In the genomic region with DNA sequence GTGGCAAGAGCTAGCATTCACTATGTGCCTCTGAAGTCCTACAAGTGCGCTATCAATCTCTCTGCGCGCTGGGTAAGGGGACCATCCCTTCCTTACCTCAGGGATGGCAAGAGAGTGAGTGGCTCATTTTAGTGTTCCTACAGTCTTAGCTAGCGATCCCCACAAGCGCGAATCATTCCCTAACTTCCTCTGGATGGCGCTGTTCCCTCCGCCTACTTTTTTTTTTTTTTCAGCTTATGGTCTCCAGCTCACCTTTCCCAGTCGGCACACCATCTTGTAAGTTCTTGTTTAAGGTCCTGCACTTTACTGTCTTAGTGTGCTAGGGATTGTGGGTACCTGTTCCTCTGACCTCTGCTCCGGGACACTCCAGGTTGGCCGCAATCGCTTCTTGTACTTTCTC, we compare ENCODE assay signal across 29 mouse cellular contexts.
DNase-seq lines count a peak whose midpoint lies in the region; ATAC-seq and TF ChIP-seq lines count a peak whose summit lies in the region.
"Had no signal": no experiment of that assay in that cellular context is flagged by ENCODE, and none has a peak within 500 bp of the region (broad histone marks: within the 10 kb centered on the region; RNA-seq: fewer than 3 reads in every experiment).

No protein-coding gene starts in this region.

- peak; percentile 18; the same call in 1 of the 2 replicates for TF ChIP-seq CTCF in heart, adult 2 months (IDR thresholded peaks at IDR 0.05)
- TF ChIP-seq CTCF in lung, postnatal 0 days (IDR thresholded peaks at IDR 0.05), result peak; percentile 17; the same call in 1 of the 2 replicates

- H3K4me3 ChIP-seq in heart, adult 2 months, result no peak overlapping the region
- H3K4me3 ChIP-seq in lung, postnatal 0 days (ENCODE audit: low read depth, low read length), result no peak overlapping the region
- H3K4me3 ChIP-seq: embryonic facial prominence, embryonic 12.5 days; forebrain, embryonic 15.5 days; heart, embryonic 10.5 days; heart, embryonic 15.5 days; hindbrain, embryonic 13.5 days; kidney, embryonic 15.5 days; neural tube, embryonic 15.5 days had no signal

- no peak for TF ChIP-seq EP300 in heart, adult 2 months (IDR thresholded peaks at IDR 0.05; ENCODE audit: insufficient read depth, low read depth, low read length)
- no peak for TF ChIP-seq EP300 in lung, postnatal 0 days (IDR thresholded peaks at IDR 0.05)

- intact Hi-C loops in heart, adult 2 months (cut with DNase I), result no loop called here
- intact Hi-C loops in heart, postnatal 10 days (cut with DNase I), result no loop called here

- no peaks in the 10 kb centered on the region for H3K79me2 ChIP-seq in heart, adult 2 months (replicated peaks; ENCODE audit: control insufficient read depth, insufficient read depth, low read length)

- TF ChIP-seq POLR2A in heart, adult 2 months (IDR thresholded peaks at IDR 0.05; ENCODE audit: insufficient read depth, low read depth, low read length), result no peak

- peaks cover 3% of the 10 kb centered on the region; the same call in 1 of the 2 replicates for H3K4me1 ChIP-seq in heart, adult 2 months (ENCODE audit: control insufficient read depth, insufficient read depth, low read length)
- peaks cover 6% of the 10 kb centered on the region; the same call in 1 of the 2 replicates for H3K4me1 ChIP-seq in lung, postnatal 0 days (ENCODE audit: insufficient read depth, low read depth, low read length)

- H3K9ac ChIP-seq in heart, adult 2 months (ENCODE audit: low read depth, low read length), result no peak overlapping the region
- no peak overlapping the region for H3K9ac ChIP-seq in lung, postnatal 0 days (replicated peaks; ENCODE audit: low read depth)
- H3K9ac ChIP-seq: embryonic facial prominence, embryonic 12.5 days; forebrain, embryonic 15.5 days; heart, embryonic 15.5 days; hindbrain, embryonic 13.5 days; kidney, embryonic 15.5 days; neural tube, embryonic 15.5 days had no signal

- no peak overlapping the region for H3K27ac ChIP-seq in heart, adult 2 months
- H3K27ac ChIP-seq in lung, postnatal 0 days (ENCODE audit: low read length), result no peak overlapping the region
- H3K27ac ChIP-seq: embryonic facial prominence, embryonic 12.5 days; forebrain, embryonic 15.5 days; heart, embryonic 10.5 days; heart, embryonic 15.5 days; hindbrain, embryonic 13.5 days; kidney, embryonic 15.5 days; macrophage; neural tube, embryonic 15.5 days had no signal

- no peaks in the 10 kb centered on the region for H3K27me3 ChIP-seq in heart, adult 2 months (ENCODE audit: control insufficient read depth, insufficient read depth, low read length)
- H3K27me3 ChIP-seq in lung, postnatal 0 days (replicated peaks; ENCODE audit: insufficient read depth, low read length), result no peaks in the 10 kb centered on the region
- H3K27me3 ChIP-seq: embryonic facial prominence, embryonic 12.5 days; forebrain, embryonic 15.5 days had no signal

- no peak overlapping the region for H3K4me2 ChIP-seq in lung, postnatal 0 days (replicated peaks; ENCODE audit: low read depth, low read length)
- H3K4me2 ChIP-seq: embryonic facial prominence, embryonic 12.5 days; forebrain, embryonic 15.5 days; heart, embryonic 15.5 days; hindbrain, embryonic 13.5 days; kidney, embryonic 15.5 days; neural tube, embryonic 15.5 days had no signal

- no peaks in the 10 kb centered on the region for H3K9me3 ChIP-seq in lung, postnatal 0 days (ENCODE audit: low read length)
- H3K9me3 ChIP-seq: embryonic facial prominence, embryonic 12.5 days; forebrain, embryonic 15.5 days; heart, embryonic 10.5 days; heart, embryonic 15.5 days; hindbrain, embryonic 13.5 days; kidney, embryonic 15.5 days; neural tube, embryonic 15.5 days had no signal

- ATAC-seq in lung, postnatal 0 days, result no peak
- ATAC-seq: activated CD4-positive, CD25-positive, alpha-beta regulatory T cell, adult 4 months; forebrain, embryonic 15.5 days had no signal

- DNase-seq in heart, adult 2 months, result no peak
- no peak for DNase-seq in heart, postnatal 10 days
- no peak for DNase-seq in lung, postnatal 0 days (ENCODE audit: low spot score)
- DNase-seq in lung, postnatal 14 days, result no peak
- DNase-seq in ES-CJ7 (ENCODE audit: low read depth, low spot score), result peak; percentile 68
- DNase-seq in ZHBTc4 (ENCODE audit: low read depth, low spot score), result peak; percentile 72
- DNase-seq in embryo, embryonic 9.5 days (ENCODE audit: extremely low spot score), result no peak
- DNase-seq in natural killer cell, adult 2 months (ENCODE audit: low spot score in 2 of 2), result no peak
- DNase-seq: adrenal gland, adult 2 months; cerebellum, adult 8-10 months; cerebellum, postnatal 25 days; gastrocnemius, postnatal 10 days; heart, postnatal 36 days; kidney, adult 18-20 months; kidney, postnatal 25 days; midbrain, embryonic 14.5 days; retina, postnatal 1 day; right cerebral cortex, postnatal 14 days; thymus, adult 2 months; thymus, postnatal 36 days had no signal

- WGBS in heart, adult 2 months, result 92% methylated on average over 12 of the region's 12 CpGs
- 84% methylated on average over 12 of the region's 12 CpGs for WGBS in lung, postnatal 0 days

- H3K36me3 ChIP-seq in heart, adult 2 months (ENCODE audit: control insufficient read depth, insufficient read depth, low read length), result no peaks in the 10 kb centered on the region
- H3K36me3 ChIP-seq in lung, postnatal 0 days (ENCODE audit: insufficient read depth, low read length), result no peaks in the 10 kb centered on the region
- H3K36me3 ChIP-seq: embryonic facial prominence, embryonic 12.5 days; forebrain, embryonic 15.5 days; heart, embryonic 10.5 days; heart, embryonic 15.5 days; hindbrain, embryonic 13.5 days; kidney, embryonic 15.5 days; neural tube, embryonic 15.5 days had no signal

Comparison
In these comparisons a context has a peak if more than half of its experiments do, and no peak if none do; other contexts are left out.
1. DNase-seq: peak in ES-CJ7 (single experiment) and ZHBTc4 (single experiment); none in heart, adult 2 months (0 of 2), heart, postnatal 10 days (0 of 2), lung, postnatal 0 days (single experiment), lung, postnatal 14 days (single experiment), embryo, embryonic 9.5 days (single experiment) and natural killer cell, adult 2 months (0 of 2).